Mouse (Mus musculus) adrenal gland, postnatal 25 days (tissue): ENCODE data around the gene Gm48551. TPM values are rescaled to one million over a fixed set of nuclear protein-coding genes. Genes with fewer than 3 reads are reported as not detected.
A peak's percentile ranks its signal among the peaks of the same experiment; 100 is the strongest.

Source experiments
- DNase-seq: peaks from one replicate; pipeline ENCODE4 v3.0.0; 2021; ENCODE audit warnings: mixed read lengths
- total RNA-seq: library from RNA; stranded (reverse); gene quantifications from 2 replicates; pipeline ENCODE4 v1.2.3, GENCODE M21; 2021

The Gm48551 gene
- total RNA-seq, 1 experiment from 2014 or later = 1.7 TPM

- DNase-seq = no peak
Measured at GRCm38 (mm10) chr10:81404720-81405119, 20.5 kb downstream of the Gm48551 start.

- DNase-seq = peak; percentile 63
Measured at GRCm38 (mm10) chr10:81405588-81406201, 21.4 kb downstream of the Gm48551 start.

- no peak for DNase-seq
Measured at GRCm38 (mm10) chr10:81406504-81407440, 22.5 kb downstream of the Gm48551 start.

- peak; percentile 79 for DNase-seq
Measured at GRCm38 (mm10) chr10:81407539-81408423, 23.5 kb downstream of the Gm48551 start.

GRCm38 (mm10) chr10:81408424-81408729, 24.1 kb downstream of the Gm48551 start:
- DNase-seq = no peak

GRCm38 (mm10) chr10:81408871-81409291, 24.6 kb downstream of the Gm48551 start:
- peak; percentile 86 for DNase-seq

GRCm38 (mm10) chr10:81409330-81409729, 25.1 kb downstream of the Gm48551 start:
- no peak for DNase-seq

- DNase-seq = no peak
Measured at GRCm38 (mm10) chr10:81410350-81410749, 26.1 kb downstream of the Gm48551 start.

GRCm38 (mm10) chr10:81410981-81411380, 26.7 kb downstream of the Gm48551 start:
- DNase-seq = no peak

- DNase-seq = peak; percentile 81
Measured at GRCm38 (mm10) chr10:81411471-81412400, 27.5 kb downstream of the Gm48551 start.

- DNase-seq = no peak
Measured at GRCm38 (mm10) chr10:81412586-81413309, 28.5 kb downstream of the Gm48551 start.

GRCm38 (mm10) chr10:81413310-81414261, 29.3 kb downstream of the Gm48551 start:
- DNase-seq = peak; percentile 87

GRCm38 (mm10) chr10:81414682-81415081, 30.4 kb downstream of the Gm48551 start:
- DNase-seq = no peak

GRCm38 (mm10) chr10:81415146-81415545, 30.9 kb downstream of the Gm48551 start:
- no peak for DNase-seq

GRCm38 (mm10) chr10:81415549-81416310, 31.5 kb downstream of the Gm48551 start:
- DNase-seq = peak; percentile 2

- DNase-seq = peak; percentile 86
Measured at GRCm38 (mm10) chr10:81416581-81417226, 32.4 kb downstream of the Gm48551 start.

- peak; percentile 4 for DNase-seq
Measured at GRCm38 (mm10) chr10:81417227-81418215, 33.3 kb downstream of the Gm48551 start.
